Mouse (Mus musculus) liver, postnatal 0 days (tissue): ENCODE results near the gene Cwc25. TPM values are rescaled to one million over a fixed set of nuclear protein-coding genes. Genes with fewer than 3 reads are reported as not detected.

ENCODE experiments used
- ATAC-seq: fragments of 200-750 bp; cut with Nextera tagmentation; 2 replicates; pipeline ENCODE4 v1.8.0; 2017; ENCODE audit warnings: mild to moderate bottlenecking, moderate library complexity
- DNase-seq: peaks from one replicate; pipeline ENCODE4 v3.0.0-alpha.2; 2016
- H3K27ac ChIP-seq: fragments of 300-500 bp; sonication (generic); 2 replicates; pipeline ENCODE4 v1.5.1; 2014; ENCODE audit warnings: antibody characterized with exemption, moderate library complexity, mild to moderate bottlenecking, low read depth
- H3K27me3 ChIP-seq: fragments of 300-500 bp; sonication (generic); 2 replicates; pipeline ENCODE4 v1.6.1; 2014; ENCODE audit warnings: low read length, control low read depth, mixed read lengths; ENCODE audit not compliant: insufficient read depth
- H3K36me3 ChIP-seq: fragments of 300-500 bp; sonication (generic); replicated peaks from 2 replicates; pipeline ENCODE4 v1.6.1; 2014; ENCODE audit warnings: mild to moderate bottlenecking, control low read depth, low read length, moderate library complexity, mixed read lengths; ENCODE audit not compliant: insufficient read depth
- H3K4me1 ChIP-seq: fragments of 300-500 bp; sonication (generic); 2 replicates; pipeline ENCODE4 v1.6.1; 2014; ENCODE audit warnings: antibody characterized with exemption, mild to moderate bottlenecking, control low read depth; ENCODE audit not compliant: insufficient read depth
- H3K4me2 ChIP-seq: fragments of 300-500 bp; sonication (generic); 2 replicates; pipeline ENCODE4 v1.6.1; 2014; ENCODE audit warnings: low read depth, mild to moderate bottlenecking, low read length, moderate library complexity, mixed read lengths
- H3K4me3 ChIP-seq: fragments of 300-500 bp; sonication (generic); 2 replicates; pipeline ENCODE4 v1.5.1; 2014; ENCODE audit warnings: low read depth, low read length
- H3K9ac ChIP-seq: fragments of 300-500 bp; sonication (generic); replicated peaks from 2 replicates; pipeline ENCODE4 v1.6.1; 2014; ENCODE audit warnings: mild to moderate bottlenecking, moderate library complexity
- H3K9me3 ChIP-seq: fragments of 300-500 bp; sonication (generic); 2 replicates; pipeline ENCODE4 v1.6.1; 2016; ENCODE audit warnings: mild to moderate bottlenecking, control low read depth, low read length, mixed read lengths
- CTCF ChIP-seq: sonication (generic); IDR thresholded peaks from 2 replicates; pipeline ENCODE4 v1.5.1; 2016; ENCODE audit warnings: antibody characterized with exemption, low read depth
- EP300 ChIP-seq: IDR thresholded peaks from 2 replicates; pipeline ENCODE4 v1.6.1; 2016; ENCODE audit warnings: antibody characterized with exemption, low read depth, mild to moderate bottlenecking
- WGBS: fragments of 180-500 bp; shearing (Covaris S2); extraction: QIAGEN DNeasy Blood & Tissue Kit; methylation state at CpG from one replicate; pipeline ENCODE4 v1.1.7; 2014; ENCODE audit not compliant: insufficient replicate concordance; 5-methylcytosine and 5-hydroxymethylcytosine counted together
- polyA plus RNA-seq: library from polyadenylated mRNA; unstranded; fragments of >200 nt; fragmentation: Nextera tagmentation; extraction: Ambion mirVana; gene quantifications from 2 replicates; pipeline ENCODE4 v1.2.1, GENCODE M21; 2015

Cwc25 gene
- polyA plus RNA-seq, 1 experiment from 2014 or later = 5.8 TPM

- Histone ChIP-seq H3K36me3 (peaks cover 49% of the 10 kb centered on the region), H3K4me2 (peak overlapping the region; percentile 40; the same call in 1 of the 2 replicates), H3K9ac (no peak overlapping the region), H3K27ac (peak overlapping the region; percentile 76), H3K4me1 (peaks cover 74% of the 10 kb centered on the region), H3K27me3 (no peaks in the 10 kb centered on the region), H3K4me3 (no peak overlapping the region), H3K9me3 (no peaks in the 10 kb centered on the region)
- DNase-seq = peak; percentile 64
- WGBS = 51% methylated on average over 12 of the region's 13 CpGs
- TF ChIP-seq EP300 = no peak
- TF ChIP-seq CTCF = no peak
- ATAC-seq = peak; percentile 83
These were observed 45.4 kb upstream of the Cwc25 start for GRCm38 (mm10) chr11:97811569-97812362.

DNA sequence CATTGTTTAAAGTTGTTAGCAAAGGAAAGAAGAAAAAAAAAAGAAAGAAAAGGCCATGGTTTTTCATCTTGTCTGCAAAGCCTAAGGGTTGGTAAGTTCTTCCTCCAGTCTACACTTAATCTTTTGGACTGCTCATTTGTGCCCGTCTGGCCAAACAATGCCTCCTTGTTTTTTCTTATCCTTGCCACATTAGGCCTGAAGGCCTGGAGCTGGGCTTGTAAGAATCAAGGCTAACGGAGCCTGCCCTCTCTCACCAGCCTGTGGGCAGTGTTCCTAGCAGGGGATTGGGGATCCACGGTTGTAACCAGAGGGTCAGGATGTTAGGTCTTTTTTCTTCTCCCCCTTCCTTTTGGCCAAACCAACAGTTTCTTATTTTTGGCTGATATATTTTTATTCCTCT is 44.6 kb upstream of the Cwc25 start:
- Histone ChIP-seq H3K4me2 (no peak overlapping the region), H3K27me3 (no peaks in the 10 kb centered on the region), H3K4me3 (no peak overlapping the region), H3K9ac (peak overlapping the region; percentile 38; the same call in 1 of the 2 replicates), H3K9me3 (no peaks in the 10 kb centered on the region), H3K4me1 (peaks cover 77% of the 10 kb centered on the region), H3K27ac (peak overlapping the region; percentile 76; the same call in 1 of the 2 replicates), H3K36me3 (peaks cover 48% of the 10 kb centered on the region)
- TF ChIP-seq EP300 (no peak), CTCF (no peak)
- DNase-seq (no peak), ATAC-seq (no peak)
- WGBS = 68% methylated on average over 3 of the region's 3 CpGs

GRCm38 (mm10) chr11:97810356-97810755 is 44.0 kb upstream of the Cwc25 start:
- no peak overlapping the region for H3K27ac ChIP-seq
- H3K27me3 ChIP-seq = no peaks in the 10 kb centered on the region
- H3K36me3 ChIP-seq = peaks cover 42% of the 10 kb centered on the region
- H3K4me2 ChIP-seq = no peak overlapping the region
- DNase-seq (peak; percentile 15), ATAC-seq (no peak)
- WGBS = 50% methylated on average over 7 of the region's 7 CpGs
- H3K4me1 ChIP-seq = peaks cover 81% of the 10 kb centered on the region
- H3K4me3 ChIP-seq = no peak overlapping the region
- no peak for TF ChIP-seq CTCF
- TF ChIP-seq EP300 = no peak
- H3K9ac ChIP-seq = no peak overlapping the region
- H3K9me3 ChIP-seq = no peaks in the 10 kb centered on the region

GRCm38 (mm10) chr11:97809235-97810121 is 43.1 kb upstream of the Cwc25 start:
- WGBS = 48% methylated on average over 7 of the region's 7 CpGs
- no peaks in the 10 kb centered on the region for H3K27me3 ChIP-seq
- no peak overlapping the region for H3K4me2 ChIP-seq
- H3K4me3 ChIP-seq = no peak overlapping the region
- TF ChIP-seq CTCF (no peak), EP300 (no peak)
- ATAC-seq = no peak
- H3K9ac ChIP-seq = peak overlapping the region; percentile 21; the same call in 1 of the 2 replicates
- H3K27ac ChIP-seq = peak overlapping the region; percentile 51; the same call in 1 of the 2 replicates
- H3K9me3 ChIP-seq = no peaks in the 10 kb centered on the region
- DNase-seq = peak; percentile 13
- peaks cover 81% of the 10 kb centered on the region for H3K4me1 ChIP-seq
- peaks cover 39% of the 10 kb centered on the region for H3K36me3 ChIP-seq

DNA sequence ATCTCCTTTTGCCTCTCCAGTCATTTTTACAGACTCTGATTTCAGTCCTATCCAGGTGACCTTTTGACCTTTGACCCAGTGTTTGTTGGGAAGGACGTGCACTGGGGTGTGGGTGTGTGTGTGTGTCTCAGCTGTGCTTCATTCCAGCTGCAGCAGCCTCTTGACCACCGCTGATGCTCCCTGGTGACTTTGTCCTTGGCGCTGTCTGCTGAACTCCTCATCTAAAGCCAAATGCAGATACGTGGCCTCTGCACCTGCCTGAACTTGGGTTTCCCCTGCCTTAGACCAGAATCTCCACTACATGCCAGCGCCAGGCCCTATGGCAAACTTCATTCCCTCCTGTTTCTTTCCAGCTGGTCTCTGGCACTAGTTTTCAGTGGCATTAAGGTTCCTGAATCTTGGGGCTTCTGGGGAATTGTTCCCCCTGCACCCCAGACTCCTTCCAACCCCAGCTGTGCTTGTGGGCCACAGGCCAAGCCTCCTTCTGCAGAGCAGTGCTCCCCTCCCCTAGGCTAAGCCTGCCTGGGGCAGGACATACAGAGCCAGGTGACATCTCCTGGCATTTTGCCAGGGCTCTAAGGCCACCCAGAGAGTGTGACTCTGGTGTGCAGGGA is 42.4 kb upstream of the Cwc25 start:
- Histone ChIP-seq H3K27me3 (no peaks in the 10 kb centered on the region), H3K4me2 (0 out of 2 replicates have a peak overlapping the region, but pooled peaks have one; percentile 6), H3K9ac (peak overlapping the region; percentile 21; the same call in 1 of the 2 replicates), H3K36me3 (peaks cover 35% of the 10 kb centered on the region), H3K4me1 (peaks cover 83% of the 10 kb centered on the region), H3K9me3 (no peaks in the 10 kb centered on the region), H3K4me3 (no peak overlapping the region), H3K27ac (peak overlapping the region; percentile 51)
- WGBS = 58% methylated on average over 5 of the region's 5 CpGs
- no peak for TF ChIP-seq EP300
- TF ChIP-seq CTCF = no peak
- DNase-seq (peak; percentile 43), ATAC-seq (peak; percentile 35; the same call in 1 of the 2 replicates)

DNA sequence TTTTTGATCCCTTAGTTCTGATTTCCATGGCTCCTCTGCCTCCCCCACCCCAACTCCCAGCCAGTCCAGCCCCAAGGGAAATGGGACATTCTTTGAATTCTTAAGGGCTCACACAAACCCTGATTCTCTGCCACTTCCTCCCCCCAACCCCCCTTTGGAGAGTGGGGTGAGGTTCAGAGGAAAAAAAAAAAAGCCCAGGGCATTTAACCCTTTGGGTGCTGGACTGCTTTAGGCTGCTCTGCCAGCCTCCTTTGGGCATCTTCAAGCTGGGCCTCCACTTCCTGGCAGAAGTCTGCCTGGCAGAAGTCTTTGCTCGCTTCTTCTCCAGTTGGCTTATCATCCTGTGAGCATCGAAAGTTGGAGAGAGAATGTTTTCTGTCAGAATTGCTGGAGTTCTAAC is 41.7 kb upstream of the Cwc25 start:
- no peak overlapping the region for H3K9ac ChIP-seq
- TF ChIP-seq EP300 (no peak), CTCF (no peak)
- no peaks in the 10 kb centered on the region for H3K27me3 ChIP-seq
- no peaks in the 10 kb centered on the region for H3K9me3 ChIP-seq
- no peak for ATAC-seq
- H3K27ac ChIP-seq = peak overlapping the region; percentile 51
- no peak overlapping the region for H3K4me3 ChIP-seq
- 56% methylated on average over 2 of the region's 2 CpGs for WGBS
- H3K4me2 ChIP-seq = peak overlapping the region; percentile 6; the same call in 1 of the 2 replicates
- peaks cover 30% of the 10 kb centered on the region for H3K36me3 ChIP-seq
- peaks cover 79% of the 10 kb centered on the region for H3K4me1 ChIP-seq
- DNase-seq = no peak
